Mouse (Mus musculus): ENCODE results near the gene Hspa1l.
"Not testable (repeated sequence)": the region's sequence is repeated elsewhere in the genome, so short reads cannot be mapped to it uniquely, and the experiment has no call there.

Hspa1l gene

DNA sequence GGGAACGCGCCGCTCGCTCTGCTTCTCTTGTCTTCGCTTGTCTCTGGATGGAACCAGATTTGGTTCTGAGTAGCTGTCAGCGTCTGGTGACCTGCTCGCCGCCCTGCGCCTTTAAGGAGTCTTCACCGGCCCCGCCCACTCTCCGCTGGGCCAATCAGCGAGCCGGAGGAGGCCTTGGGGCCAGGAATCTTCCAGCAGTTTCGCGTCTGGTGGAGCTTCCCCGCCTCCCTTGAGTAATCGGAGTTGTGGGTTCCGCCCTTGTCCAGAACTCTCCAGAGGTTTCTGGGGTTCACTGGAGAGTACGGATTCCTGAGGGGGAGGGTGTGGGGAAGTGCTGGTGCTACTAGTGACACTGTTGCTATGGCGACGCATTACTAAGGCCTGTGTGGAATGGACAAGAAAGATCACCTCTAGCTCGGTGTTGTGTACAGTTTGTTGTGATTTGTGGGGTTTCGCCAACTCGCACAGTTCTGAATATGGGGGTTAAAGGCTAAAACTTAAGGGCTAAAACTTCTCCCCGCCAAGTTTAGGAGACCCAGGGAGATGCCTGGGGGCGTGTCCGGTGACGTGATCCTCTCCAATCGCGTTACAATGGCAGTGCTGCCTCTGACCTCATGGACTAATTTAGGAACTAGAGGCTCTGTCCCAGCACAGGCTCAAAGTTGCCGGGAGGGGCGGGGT lies at the start of gene Hspa1l, which contains the start of gene Hspa1a:
Gene Hspa1l (plus strand): TSS at position 635 of the 681 bp plus-strand sequence.
Gene Hspa1a (minus strand): TSS at position 88 of the 681 bp plus-strand sequence.
- peak; percentile 96 to 97 for DNase-seq (ENCODE audit: low spot score in 2 of 2)

DNA sequence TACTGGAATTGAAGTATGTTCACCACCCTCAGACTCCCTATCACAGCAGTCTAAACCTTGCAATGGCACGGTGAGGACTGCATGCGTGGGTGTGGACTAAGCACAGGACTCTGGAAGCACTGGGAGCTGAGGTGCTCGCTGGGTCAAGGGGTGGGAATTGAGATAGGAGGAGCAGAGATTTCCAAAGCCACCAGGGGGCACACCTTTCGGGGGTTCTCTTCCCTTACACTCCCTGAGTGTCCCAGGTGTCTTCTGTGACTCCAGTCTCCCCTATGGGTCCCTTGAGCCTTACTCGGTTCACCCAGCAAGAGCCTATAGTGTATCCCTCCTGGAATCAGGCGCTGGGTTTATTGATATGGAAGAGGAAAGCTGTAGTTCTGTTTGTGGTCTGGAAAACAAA lies 49.6 kb upstream of the Hspa1l start:
- no peak for DNase-seq (ENCODE audit: low spot score in 2 of 2)

DNA sequence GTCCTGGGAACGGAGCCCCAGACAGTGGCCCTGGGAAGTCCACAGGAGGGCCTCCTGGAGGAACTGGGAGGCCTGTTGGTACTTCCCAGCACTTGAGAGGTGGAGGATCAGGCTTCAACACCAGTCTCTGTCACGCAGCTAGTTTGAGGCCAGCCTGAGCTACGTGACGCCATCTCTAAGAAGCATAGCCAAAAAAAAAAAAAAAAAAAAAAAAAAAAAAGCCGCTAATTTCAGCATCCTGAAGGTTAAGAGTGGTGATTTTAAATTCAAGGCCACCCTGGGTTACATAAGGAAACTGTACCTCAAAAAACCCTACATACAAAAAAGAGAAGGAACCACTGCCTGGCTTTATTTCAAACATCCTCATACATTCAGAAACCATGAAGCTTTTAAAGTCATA lies 48.2 kb upstream of the Hspa1l start:
- no peak for DNase-seq (ENCODE audit: low spot score in 2 of 2)

DNA sequence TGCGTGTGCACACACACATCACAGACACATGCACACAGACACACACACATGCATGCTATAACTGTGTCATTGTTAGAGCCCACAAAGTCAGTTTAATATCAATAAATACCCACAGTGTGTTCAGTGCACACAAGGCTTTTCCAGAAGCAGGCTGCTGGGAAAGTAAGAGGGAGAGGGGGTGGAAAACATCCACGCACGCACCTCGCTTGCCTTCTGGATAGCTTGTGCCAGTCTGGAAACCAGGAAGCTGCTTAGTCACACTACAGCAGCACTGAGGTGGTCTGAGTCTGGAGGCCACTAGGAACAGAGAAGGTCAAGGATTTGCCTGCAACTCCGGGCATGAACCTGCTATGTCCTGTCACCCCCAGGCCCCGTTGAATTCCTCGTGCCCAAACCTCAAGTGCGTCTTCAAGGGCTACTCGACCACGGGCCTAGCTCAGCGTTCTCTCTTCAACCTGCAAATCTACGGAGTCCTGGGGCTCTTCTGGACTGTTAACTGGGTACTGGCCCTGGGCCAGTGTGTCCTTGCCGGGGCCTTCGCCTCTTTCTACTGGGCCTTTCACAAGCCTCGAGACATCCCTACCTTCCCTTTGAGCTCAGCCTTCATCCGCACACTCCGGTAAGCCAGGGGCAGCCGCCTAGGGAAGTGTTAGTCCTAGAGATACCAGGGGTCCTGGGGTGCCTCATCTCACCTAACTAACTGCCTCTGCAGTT lies 45.0 kb upstream of the Hspa1l start:
- DNase-seq (ENCODE audit: low spot score in 2 of 2), result no peak

DNA sequence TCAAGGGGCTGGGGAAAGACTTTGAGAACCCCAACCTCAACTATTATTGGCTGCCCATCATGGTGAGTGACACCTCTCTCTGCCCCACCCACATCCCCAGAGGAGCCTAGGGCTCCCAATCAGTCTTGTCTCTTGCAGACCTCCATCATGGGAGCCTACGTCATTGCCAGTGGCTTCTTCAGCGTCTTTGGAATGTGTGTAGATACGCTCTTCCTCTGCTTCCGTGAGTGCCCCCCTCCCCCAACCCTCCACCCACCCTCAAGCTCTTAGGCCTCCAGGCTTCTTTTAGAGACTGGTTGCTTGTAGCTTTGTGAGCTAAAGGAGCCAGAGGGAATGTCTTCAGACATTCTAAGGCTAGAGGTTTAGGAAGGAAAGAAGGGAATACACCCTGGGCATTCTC lies 43.7 kb upstream of the Hspa1l start:
- no peak for DNase-seq (ENCODE audit: low spot score in 2 of 2)

DNA sequence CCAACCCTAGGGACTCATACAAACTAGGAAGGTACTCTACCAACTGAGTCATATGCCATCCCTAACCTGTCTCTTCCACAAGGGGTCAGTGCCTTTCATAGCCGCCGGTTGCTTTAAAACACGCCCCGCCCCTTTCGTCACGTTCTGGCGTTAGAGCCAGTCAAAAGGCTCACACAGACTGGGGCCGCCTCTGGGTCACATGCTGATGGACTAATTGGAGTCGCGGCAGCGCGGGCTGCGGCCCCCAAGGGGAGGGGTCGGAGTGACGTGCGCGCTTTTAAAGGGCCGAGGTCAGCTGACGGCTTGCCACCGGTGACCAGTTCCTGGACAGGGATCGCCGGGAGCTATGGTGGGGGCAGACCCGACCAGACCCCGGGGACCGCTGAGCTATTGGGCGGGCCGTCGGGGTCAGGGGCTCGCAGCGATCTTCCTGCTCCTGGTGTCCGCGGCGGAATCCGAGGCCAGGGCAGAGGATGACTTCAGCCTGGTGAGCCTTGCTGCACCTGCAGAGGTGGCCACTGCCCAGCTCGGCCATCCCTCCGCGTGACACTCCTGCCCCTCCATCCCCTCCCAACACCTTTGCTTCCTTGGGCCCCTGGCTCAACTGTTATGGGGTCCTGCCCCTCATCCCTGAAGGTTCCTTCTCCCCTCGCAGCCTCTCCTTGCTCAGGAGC lies 41.3 kb upstream of the Hspa1l start, which contains the start of gene Neu1:
Gene Neu1 (plus strand): TSS at position 193 of the 674 bp plus-strand sequence.
- peak; percentile 99 for DNase-seq (ENCODE audit: low spot score in 2 of 2)

DNA sequence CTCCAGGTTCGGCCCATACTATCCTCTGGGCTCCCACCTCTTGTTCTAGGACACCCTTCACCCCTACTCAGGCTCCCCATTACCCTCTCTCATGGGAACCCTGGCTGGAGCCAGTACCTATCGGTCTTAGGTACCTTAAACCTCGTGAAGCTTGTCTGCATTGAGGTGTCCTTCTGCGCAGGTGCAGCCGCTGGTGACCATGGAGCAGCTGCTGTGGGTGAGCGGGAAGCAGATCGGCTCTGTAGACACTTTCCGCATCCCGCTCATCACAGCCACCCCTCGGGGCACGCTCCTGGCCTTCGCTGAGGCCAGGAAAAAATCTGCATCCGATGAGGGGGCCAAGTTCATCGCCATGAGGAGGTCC lies 40.8 kb upstream of the Hspa1l start:
- DNase-seq (ENCODE audit: low spot score in 2 of 2), result no peak

DNA sequence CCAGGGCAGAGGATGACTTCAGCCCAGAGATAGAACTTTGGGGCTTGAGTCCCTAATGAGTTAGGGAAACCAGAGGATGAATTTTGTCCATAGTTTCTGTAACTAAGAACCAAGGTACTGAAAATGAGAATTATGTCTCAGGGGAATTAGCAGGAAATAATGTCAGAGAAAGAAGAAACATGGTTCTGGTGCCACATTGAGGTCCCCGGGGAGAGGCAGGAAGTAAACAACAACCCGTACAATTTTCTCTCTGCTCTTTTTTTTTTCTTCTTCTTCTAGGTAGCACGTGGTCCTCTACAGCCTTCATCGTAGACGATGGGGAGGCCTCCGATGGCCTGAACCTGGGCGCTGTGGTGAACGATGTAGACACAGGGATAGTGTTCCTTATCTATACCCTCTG lies 40.2 kb upstream of the Hspa1l start:
- no peak for DNase-seq (ENCODE audit: low spot score in 2 of 2)

DNA sequence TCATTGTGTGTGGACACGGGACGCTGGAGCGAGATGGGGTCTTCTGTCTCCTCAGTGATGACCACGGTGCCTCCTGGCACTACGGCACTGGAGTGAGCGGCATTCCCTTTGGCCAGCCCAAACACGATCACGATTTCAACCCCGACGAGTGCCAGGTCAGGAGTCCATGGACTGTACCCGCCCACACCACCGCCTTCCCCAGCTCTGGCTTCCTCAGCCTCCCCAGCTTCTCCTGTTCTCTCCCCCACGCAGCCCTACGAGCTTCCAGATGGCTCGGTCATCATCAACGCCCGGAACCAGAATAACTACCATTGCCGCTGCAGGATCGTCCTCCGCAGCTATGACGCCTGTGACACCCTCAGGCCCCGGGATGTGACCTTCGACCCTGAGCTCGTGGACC lies 38.5 kb upstream of the Hspa1l start:
- DNase-seq (ENCODE audit: low spot score in 2 of 2), result no peak

DNA sequence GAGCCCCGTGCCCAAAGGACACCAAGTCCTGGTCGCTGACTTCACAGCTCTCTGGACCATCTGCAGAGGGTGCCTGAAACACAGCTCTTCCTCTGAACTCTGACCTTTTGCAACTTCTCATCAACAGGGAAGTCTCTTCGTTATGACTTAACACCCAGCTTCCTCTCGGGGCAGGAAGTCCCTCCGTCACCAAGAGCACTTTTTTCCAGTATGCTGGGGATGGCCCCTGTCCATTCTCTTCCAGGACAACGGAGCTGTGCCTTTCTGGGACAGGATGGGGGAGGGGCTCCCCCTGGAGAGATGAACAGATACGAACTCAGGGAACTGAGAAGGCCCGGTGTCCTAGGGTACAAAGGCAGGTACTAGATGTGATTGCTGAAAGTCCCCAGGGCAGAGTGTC lies 37.7 kb upstream of the Hspa1l start:
- DNase-seq (ENCODE audit: low spot score in 2 of 2), result peak; percentile 35 to 60

DNA sequence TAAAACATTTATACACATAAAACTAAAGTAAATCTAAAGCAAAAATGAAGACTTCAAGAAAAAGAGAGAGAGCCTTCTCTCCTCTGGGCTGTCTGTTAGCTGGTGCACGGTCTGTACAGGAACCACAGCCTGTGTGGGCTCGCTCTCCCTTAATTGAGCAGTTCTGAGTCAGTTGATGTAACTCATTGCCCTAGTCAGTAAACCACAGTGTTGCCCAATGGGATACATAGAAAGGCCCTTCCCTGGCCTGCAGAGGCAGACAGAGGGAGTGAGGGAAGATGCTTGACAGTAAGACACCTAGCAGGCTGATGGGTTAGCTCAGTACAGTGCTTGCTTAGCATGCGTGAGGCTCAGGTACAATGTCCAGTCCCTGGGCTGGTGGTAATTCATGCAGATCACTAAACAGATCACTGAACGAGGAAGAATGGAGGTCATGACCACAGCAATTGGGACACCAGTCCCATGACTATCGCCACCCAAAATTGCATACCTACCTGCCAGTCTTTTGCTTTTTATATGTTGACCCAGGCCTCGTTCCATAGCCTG lies 34.5 kb upstream of the Hspa1l start:
- DNase-seq (ENCODE audit: low spot score in 2 of 2), result no peak

DNA sequence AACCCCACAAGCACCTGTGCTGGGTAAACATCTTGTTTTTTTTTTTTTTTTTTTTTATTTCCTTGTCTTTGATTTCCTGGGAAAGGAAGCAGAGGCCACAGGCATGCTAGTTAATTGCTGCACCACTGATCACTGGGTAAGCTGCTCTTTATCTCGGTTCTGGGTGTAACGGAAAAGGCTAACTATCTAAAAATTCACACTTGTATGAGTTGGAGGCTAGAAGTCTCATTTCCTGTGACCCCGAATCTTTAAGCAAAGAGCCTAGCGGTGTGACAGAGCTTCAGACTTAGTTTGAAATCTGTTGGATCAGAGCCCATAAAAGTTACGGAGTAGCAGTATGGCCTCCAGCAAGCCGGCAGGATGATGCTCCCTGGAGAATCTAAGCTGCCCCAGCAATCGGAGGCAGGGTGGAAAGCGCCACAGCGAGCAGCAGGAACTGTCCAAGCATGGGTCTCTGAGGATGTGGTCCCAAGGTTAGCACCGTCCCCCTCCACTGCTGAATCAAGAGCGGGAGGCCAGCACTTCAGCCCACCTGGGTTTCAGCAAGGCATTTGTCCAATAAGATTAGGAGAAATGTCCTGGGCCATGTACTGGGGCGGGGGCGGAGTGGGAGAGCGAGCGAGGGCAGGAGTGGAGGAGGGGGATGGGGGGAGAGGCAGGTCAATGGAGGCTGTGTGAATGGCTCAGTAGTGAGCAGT lies 31.0 kb upstream of the Hspa1l start:
- peak; percentile 47 to 48 for DNase-seq (ENCODE audit: low spot score in 2 of 2)

DNA sequence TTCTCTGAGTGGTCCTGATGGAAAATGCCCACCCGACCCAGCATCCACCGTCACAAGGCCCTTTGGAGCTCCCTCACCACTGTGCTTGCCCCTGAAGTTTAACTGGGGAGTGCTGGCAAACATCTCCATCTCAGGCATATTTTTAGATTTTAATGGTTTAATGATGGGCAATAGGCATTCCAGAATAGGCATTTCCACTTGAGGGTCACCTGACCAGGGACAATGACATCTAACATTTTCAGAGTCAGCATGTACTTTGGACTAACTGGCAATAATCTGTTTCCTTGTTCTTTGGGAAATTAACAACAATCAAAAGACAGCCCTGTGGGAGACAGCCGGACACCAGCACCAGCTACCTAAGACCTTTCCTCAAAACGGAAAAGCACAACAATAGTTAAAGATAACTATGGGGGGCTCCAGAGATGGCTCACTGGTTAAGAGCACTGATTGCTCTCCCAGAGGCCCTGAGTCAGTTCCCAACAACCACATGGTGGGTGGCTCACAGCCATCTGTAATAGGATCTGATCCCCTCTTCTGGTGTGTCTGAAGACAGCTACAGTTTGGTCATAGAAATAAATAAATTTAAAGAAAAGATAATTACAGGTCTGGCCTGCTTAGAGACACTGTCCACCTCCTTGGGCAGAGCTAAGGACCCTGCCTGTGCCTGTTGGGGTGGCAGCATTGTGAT lies 29.2 kb upstream of the Hspa1l start:
- no peak for DNase-seq (ENCODE audit: low spot score in 2 of 2)

DNA sequence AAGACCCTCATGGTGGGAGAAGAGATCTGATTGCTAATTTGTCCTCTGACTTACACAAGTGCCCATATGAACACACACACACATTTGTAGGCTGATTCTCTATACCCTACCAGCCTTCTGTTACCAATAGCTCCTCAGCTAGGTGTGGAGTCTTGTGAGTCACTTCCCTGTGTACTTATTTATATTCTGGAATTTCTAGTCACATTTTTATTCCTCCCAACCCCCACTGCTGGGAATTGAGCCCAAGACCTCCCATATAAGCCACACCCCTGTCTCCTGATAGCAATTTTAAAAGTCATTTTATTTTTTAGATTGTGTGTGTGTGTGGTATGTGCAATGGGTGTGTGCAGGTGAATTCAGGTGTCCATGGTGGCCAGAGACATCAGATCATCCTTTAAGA lies 28.1 kb upstream of the Hspa1l start:
- DNase-seq (ENCODE audit: low spot score in 2 of 2), result no peak

DNA sequence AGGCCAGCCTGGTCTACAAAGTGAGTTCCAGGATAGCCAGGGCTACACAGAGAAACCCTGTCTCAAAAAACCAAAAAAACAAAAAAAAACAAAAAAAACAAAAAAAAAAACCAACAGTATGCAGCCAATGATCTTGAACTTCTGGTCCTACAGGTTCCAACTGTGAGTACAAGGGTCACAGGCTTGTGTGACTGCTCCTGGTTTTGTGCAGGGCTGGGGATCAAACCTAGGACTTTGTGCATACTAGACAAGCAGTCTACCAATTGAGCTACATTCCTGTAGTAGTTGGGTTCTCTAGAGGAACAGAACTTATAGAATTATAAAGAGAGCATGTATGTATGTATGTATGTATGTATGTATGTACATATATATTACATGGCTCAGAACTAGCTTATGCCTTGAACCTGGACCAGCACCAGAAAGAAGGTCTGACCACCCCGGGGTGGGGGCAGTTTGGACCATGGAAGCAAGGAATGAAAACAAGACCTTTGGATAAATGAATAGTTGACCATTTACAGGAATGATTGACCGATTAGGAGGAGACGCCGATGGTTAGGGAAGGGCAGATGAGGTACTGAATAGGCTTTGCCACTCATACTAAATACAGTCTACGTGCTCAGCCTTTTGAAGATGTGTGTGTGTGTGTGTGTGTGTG lies 25.9 kb upstream of the Hspa1l start:
- DNase-seq (ENCODE audit: low spot score in 2 of 2), result no peak

DNA sequence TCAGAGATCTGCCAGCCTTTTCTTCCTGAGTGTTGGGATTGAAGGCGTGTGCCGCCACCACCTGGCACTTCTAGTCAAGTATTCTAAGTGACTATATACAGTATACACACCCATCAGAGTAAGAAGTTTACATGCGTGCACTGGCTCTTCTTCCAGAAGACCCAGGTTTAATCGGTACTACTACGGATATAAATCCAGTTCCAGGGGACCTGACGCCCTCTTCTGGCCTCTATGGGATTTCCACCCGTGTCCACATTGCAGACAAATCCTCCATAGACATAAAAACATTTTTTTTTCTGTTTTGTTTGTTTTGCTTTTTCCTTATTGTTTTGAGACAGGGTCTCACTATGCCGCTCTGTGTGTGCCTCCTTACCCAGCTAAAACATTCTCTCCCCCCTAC lies 24.9 kb upstream of the Hspa1l start:
- no peak for DNase-seq (ENCODE audit: low spot score in 2 of 2)

DNA sequence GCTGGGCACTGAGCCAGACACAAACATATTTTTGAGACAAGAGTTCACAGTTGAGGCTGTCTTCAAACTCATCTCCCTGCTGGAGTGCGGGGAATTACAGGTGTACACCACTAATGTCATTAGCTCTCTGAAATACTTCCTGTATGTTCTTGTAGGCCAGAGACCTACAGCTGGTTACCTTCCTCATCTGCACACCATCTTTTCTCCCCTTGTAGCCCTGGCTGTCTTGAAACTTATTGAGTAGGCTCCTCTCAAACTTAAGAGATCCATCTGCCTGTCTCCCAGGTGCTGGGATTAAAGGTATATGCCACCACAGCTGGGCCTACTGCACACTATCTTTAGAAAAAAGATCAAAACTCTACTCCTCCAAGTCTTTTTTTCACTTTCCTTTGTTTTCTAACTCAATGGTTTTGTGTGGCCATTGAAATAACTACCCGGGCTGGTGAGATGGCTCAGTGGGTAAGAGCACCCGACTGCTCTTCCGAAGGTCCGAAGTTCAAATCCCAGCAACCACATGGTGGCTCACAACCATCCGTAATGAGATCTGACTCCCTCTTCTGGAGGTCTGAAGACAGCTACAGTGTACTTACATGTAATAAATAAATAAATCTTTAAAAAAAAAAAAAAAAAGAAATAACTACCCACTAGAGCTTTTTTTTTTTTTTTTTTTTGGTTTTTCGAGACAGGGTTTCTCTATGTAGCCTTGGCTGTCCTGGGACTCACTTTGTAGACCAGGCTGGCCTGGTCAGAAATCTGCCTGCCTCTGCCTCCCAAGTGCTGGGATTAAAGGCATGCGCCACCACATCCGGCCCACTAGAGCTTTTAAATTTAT lies 23.6 kb upstream of the Hspa1l start:
- not testable (repeated sequence) for DNase-seq (ENCODE audit: low spot score in 2 of 2)

DNA sequence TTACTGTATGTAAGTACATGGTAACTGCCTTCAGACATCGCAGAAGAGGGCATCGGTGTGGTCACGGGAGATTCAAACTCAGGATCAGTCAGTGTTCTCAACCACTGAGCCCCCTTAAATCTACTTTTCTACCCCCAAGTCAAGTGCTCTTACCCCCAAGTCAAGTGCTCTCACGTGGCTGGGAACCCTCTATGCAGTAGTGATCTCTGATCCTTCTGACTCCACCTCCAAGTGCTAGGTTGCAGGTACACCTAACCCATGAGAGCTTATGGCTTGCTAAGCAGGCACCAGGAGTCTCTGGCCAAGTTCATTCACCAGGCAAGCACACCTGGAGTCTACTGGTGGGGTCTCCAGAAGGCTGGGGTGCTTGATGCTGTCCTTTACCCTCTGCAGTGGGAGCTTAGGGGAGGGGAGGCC lies 22.9 kb upstream of the Hspa1l start:
- DNase-seq (ENCODE audit: low spot score in 2 of 2), result no peak

DNA sequence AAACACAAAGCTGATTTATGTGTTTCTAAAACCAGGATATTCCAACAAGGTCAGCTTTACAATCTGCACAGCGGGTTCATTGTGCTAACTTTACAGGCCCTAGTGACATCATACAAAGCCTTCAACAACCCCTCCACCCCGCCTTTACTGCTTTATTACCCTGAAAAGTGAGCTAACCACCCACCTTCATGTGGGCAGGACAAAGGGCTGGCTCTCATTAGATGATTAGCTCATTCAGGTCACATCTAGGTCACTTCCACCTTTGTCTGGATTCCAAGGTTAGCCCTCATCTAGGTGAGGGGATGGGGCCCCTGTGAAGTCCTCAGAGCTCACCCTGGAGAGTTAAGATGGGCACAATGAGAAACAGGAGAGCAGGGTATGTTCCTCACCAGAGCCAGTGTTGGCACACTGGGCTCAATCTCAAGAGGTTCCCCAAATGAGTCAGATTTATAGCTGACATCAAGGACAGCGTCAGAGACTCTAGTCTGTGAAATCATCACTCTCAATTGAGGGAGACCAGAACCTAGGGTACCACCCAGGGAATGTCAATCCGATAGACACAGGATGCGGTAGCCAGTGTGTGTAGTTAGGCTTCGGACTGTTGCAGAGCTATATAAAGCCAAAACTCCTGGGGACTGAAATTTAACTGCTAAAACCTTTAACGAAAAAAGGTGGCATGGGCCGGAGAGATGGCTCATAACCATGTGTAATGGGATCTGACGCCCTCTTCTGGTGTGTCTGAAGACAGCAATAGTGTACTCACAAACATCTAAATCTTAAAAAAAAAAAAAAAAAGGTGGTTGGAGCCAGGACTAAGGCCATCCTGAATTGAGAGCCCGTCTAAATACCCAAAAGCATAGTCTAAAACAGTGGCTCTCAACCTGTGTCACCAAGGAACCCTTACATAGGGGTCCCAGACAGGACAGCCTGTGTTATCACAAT lies 21.7 kb upstream of the Hspa1l start:
- no peak for DNase-seq (ENCODE audit: low spot score in 2 of 2)

All from heart, adult 9 months (tissue).